Mouse (Mus musculus): ENCODE data around the gene Cracr2a.
"Not testable (repeated sequence)": the region's sequence is repeated elsewhere in the genome, so short reads cannot be mapped to it uniquely, and the experiment has no call there.

The Cracr2a gene

GRCm38 (mm10) chr6:127561231-127562020 is at the start of gene Cracr2a:
Gene Cracr2a (plus strand): TSS chr6:127561338.
- peak; percentile 85 to 88 for DNase-seq (ENCODE audit: low spot score in 2 of 2)

DNA sequence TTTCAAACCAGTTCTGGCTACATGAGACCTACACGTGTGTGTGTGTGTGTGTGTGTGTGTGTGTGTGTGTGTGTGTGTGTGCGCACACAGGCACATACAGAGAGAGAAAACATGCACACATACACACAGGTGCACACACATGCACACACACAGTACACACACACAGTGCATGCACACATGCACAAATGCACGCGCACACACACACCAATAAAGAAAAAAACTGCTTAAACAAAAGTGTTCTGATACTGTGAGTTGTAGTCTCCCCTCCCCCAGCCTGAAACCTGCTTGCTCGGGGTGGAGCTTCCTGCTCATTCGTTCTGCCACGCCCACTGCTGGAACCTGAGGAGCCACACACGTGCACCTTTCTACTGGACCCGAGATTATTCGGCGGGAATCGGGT is 47.4 kb upstream of the Cracr2a start:
- DNase-seq (ENCODE audit: low spot score in 2 of 2) = not testable (repeated sequence)

DNA sequence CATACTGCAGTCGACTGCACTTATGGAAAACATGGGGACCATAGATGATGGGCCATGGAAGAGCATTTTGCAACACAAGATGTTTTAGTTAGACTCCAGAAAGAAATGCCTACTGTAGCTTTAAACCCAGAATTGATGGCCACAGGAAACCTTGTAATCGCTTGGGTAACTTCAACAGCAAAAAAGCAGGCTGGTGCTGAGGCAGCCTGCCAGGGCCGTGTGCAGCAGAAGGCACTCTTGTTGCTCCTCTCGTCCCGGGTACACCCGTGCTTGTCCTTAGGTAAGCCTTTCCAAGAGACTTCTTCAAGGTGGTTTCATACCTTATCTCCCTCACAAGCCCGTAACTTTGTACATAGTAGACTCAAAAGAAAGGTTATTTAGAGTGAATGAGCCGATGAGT is 40.0 kb upstream of the Cracr2a start:
- DNase-seq (ENCODE audit: low spot score in 2 of 2) = no peak

DNA sequence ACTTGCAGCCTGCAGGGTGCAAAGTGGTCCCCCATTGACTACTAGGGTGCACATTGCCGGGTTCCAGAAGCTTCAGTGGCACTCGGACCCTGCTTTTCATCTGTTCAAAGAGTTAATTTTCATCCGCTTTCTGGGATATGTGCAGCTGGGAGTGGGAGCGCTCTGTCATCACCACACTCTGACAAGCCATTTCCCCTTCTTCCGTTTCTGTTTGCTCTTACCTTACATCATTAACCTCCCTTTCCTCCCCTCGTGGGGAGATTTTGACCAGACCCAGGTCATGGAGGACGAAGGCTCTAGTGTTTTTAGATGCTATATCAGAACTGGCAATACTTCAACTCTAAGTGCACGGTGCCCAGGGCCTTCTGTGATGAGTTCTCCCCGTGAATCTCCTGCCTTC is 38.8 kb upstream of the Cracr2a start:
- no peak for DNase-seq (ENCODE audit: low spot score in 2 of 2)

DNA sequence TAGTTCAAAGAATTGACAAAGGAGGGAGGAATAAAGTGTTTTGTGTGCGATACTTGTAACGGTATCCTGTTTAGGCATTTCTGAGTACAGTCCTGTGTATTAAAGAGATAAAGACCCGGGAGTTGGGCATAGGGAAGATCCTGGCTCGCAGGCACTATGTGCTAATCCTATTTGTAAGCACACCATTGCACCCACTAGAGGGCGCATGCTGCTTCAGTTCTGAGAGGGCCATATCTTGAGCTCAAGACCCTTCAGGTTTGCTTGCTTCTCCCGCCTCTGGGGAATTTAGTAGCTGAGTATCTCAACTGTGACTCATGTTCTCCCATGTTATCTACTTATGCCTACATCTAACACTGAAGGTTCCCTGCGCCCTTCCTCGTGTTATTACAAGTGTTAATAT is 36.7 kb upstream of the Cracr2a start:
- DNase-seq (ENCODE audit: low spot score in 2 of 2) = peak; percentile 56 to 79

GRCm38 (mm10) chr6:127528625-127529024 is 32.5 kb upstream of the Cracr2a start:
- DNase-seq (ENCODE audit: low spot score in 2 of 2) = no peak

DNA sequence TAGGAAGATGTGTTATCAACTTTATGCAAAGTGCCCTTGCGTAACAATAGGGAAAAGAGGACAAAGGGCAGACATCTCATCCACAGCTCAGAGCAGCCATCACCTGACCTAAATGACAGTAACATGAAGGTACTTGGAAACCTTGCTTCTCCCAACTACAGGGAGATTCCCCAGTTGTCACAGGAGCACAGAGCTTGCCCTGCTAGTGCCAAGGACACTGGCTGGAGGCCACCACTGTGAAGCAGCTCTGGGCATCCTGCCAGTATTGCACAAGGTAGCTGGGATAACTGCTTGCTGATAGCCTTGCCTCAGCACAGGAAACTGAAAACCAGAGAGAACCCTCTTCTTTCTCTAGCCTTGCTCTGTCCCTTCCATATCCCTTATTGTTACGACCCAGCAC is 31.7 kb upstream of the Cracr2a start:
- DNase-seq (ENCODE audit: low spot score in 2 of 2) = no peak

DNA sequence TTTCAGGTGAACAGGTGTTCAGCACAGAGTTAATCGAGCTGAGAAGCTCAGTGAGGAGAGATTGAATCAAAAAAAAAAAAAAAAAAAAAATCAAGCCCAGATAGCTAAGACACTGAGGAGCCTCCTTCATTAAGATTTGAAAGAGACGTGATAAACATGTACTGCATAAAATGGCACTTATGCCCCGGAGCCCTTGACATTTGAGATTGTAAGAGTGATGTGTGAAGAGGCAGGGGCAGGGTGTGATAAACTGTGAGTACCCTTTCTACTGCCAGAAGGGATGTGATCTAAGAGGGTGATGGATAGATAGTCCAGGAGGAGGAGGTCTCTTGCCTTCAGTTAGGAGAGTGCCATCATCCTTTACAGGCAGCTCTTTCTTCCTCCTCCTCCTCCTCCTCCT is 30.9 kb upstream of the Cracr2a start:
- DNase-seq (ENCODE audit: low spot score in 2 of 2) = no peak

- no peak for DNase-seq (ENCODE audit: low spot score in 2 of 2)
These were observed 29.5 kb upstream of the Cracr2a start for GRCm38 (mm10) chr6:127531412-127532205.

- DNase-seq (ENCODE audit: low spot score in 2 of 2) = no peak
These were observed 28.8 kb upstream of the Cracr2a start for GRCm38 (mm10) chr6:127532304-127532703.

DNA sequence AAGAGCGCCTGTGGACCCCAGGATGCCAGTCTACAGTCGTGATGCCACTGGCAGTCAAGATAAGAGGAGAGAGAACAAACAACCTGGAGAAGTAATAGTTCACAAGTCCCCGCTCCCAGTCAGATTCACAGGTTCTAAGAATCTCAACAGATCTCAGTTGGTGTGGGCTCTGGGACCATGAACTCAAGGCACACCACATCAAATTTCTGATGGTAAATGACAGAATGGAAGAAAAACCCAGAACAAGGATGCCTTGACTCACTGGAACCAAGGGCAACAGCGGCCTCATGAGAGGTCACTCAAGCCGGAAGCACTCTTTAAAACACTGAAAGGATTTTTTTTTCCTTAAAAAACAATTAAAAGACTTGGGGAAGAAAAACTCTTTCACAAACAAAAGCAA is 27.4 kb upstream of the Cracr2a start:
- no peak for DNase-seq (ENCODE audit: low spot score in 2 of 2)

DNA sequence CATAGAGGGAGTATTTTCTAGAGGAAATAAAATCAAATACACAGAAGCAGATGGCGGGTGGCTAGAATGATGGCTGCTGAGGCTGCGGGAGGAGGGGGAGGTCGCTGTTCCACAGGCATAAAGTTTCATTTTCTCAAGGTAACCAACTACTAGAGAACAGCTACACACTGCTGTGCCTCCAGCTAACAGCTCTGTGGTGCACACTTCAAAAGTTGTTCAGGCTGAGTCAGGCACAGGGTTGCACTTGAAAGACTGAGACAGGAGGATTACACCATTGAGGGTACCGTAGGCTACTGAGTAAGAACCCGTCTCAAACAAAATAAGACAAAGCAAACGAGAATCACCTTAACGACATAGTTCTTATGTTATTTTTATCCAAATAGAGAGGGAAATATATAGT is 24.1 kb upstream of the Cracr2a start:
- no peak for DNase-seq (ENCODE audit: low spot score in 2 of 2)

DNA sequence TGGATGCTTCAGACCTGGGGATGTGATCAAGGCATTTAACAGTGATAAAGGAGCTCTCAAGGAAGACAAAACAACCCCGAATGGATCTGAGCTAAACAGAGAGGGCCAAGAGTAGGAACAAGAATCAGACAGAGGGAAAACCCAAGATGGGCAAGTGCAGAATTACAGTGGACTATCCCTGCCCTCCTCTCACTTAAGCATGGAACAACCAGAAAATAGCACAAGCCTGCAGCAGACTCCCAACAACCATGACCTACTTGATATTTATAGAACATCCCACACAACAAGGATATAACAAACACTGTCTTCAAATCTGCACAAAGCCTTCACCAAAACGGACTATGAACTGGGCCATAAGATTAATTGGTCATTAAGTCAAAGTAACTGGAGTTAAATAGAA is 23.0 kb upstream of the Cracr2a start:
- DNase-seq (ENCODE audit: low spot score in 2 of 2) = no peak

DNA sequence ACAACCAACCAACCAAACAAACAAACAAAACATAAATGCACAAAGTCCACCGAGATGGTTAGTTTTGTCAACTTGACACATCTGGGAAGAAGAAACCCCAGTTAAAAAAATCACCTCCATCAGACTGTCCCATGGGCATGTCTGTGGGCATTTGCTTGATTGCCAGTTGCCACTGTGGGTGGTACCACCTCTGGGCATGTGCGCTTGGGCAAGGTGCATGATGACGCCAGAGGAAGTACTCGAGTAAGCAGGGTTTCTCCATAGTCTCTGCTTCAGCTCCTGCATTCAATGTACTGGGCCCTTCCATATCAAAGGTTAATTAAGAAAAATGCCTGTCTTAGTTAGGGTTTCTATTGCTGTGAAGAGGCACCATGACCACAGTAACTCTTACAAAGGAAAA is 21.9 kb upstream of the Cracr2a start:
- DNase-seq (ENCODE audit: low spot score in 2 of 2) = no peak

DNA sequence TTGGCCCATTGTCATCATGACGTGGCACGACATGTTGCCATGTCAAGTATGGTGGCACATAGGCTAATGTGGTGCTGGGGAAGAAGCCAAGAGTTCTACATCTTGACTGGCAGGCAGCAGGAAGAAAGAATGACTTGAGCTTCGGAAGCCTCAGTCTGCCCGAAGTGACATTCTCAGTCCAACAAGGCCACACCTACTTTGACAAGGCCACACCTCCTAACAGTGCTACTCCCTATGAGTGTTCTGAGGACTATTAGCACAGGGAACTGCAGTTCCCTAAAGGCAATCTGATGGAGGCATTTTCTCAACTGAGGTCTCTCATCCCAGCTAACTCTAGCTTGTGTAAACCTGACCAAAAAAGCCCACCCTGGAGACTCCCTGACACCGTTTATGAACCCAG is 21.5 kb upstream of the Cracr2a start:
- no peak for DNase-seq (ENCODE audit: low spot score in 2 of 2)

GRCm38 (mm10) chr6:127540517-127540916 is 20.6 kb upstream of the Cracr2a start:
- no peak for DNase-seq (ENCODE audit: low spot score in 2 of 2)

DNA sequence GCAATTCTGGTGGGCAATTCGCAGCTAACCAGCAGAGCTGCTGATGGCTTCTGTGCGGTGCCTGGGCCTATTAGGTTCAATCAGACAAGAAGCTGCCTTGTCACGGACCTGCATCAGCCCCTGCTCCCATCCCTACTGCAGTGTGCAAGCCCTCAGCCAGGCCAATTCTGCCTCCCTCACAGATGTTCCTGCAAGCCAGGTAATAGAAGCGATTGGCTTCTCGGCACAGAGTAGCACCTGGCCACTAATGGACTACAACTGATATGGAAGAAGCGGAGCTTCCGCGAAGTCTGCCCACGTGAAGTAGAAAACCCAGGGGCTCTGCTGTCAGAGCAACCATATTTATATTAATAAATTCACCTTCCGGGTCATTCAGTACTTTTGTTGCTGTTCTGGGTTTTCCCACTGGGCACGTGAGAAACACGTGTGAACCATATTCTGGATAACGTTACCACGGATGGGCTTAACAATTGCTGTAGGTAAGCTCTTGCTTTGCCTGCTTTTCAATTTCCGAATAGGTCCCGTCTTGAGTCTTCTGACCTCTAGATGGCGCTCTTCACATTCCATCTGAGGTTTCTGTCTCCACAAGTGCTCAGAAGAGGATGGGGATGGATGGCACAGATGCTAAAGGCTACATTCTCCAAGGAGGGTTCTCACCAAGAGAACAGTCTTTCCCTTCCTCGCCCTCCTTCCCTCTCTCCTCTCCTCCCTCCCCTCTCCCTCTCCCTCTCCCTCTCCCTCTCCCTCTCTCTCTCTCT is 19.3 kb upstream of the Cracr2a start:
- peak; percentile 25 to 69 for DNase-seq (ENCODE audit: low spot score in 2 of 2)

GRCm38 (mm10) chr6:127546676-127547075 is 14.5 kb upstream of the Cracr2a start:
- no peak for DNase-seq (ENCODE audit: low spot score in 2 of 2)

DNA sequence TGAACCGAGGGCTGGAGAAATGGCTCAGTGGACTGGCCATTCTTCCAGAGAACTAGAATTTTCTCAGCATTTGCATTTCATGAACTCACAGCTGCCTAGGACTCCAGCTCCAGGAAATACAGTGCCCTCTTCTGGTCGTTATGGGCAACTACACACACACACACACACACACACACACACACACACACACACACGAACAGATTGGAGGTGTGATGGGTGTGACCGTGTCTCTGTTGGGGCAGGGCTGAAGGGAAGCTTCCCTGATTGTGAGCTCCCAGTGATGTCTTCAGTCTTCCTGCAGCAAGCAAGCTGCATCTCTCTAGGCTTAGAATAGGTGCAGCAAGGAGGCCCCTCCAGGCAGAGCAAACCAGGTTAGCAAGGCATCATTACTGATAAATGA is 8.2 kb upstream of the Cracr2a start:
- no peak for DNase-seq (ENCODE audit: low spot score in 2 of 2)

DNA sequence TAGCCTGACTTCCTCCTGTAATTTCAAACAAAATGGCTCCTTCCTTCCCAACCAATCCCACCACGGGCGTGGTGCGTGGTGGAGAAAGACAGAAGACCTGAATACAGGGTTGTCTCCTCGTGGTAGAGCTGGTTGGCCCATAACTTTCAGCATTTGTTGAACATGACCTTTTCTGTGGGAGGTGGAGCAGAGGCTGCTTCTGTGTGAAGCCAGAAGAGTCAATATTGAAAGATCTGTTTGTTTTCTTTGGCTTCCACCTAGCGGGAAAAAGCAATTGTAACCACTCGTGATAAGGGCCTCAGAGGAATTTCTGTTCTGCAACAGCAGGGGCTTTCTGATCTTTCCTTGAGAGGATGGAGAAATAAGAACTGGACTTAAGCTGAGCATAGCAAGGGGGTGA is 5.6 kb upstream of the Cracr2a start:
- DNase-seq (ENCODE audit: low spot score in 2 of 2) = no peak

DNA sequence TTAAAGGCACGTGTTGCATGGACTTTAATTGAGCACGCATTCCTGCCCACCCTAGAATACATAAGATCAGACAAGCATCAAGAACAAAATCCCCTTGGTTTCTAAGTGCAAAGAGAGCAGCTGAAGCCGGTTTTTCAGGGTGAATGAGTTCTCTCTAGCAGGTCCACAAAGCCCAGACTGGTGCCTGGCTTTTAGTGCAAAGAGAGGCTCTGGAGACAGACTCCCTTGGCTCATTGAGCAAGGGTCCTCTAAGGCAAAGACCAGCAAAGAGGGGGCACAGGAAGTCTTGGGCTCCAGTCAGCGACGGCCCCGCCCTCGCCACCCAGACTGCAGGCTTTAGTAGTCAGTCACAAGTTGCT is 287 bp upstream of the Cracr2a start:
- no peak for DNase-seq (ENCODE audit: low spot score in 2 of 2)

GRCm38 (mm10) chr6:127563511-127563910 is 2.4 kb downstream of the Cracr2a start:
- DNase-seq (ENCODE audit: low spot score in 2 of 2) = no peak

All from thymus, postnatal 10 days (tissue).